Mouse (Mus musculus) liver, embryonic 14.5 days (tissue): ENCODE results near the gene Myo7a. TPM values are rescaled to one million over a fixed set of nuclear protein-coding genes. Genes with fewer than 3 reads are reported as not detected.
A peak's percentile ranks its signal among the peaks of the same experiment; 100 is the strongest.

ENCODE experiments used
- ATAC-seq: fragments of 200-750 bp; cut with Nextera tagmentation; 2 replicates; pipeline ENCODE4 v1.8.0; 2017; ENCODE audit warnings: moderate number of reproducible peaks, mild to moderate bottlenecking, moderate library complexity; ENCODE audit not compliant: insufficient read depth
- DNase-seq, 3 experiments: peaks; one replicate each; pipeline ENCODE4 v3.0.0-alpha.2; 2012 to 2013; ENCODE audit warnings: low read depth in 3 of 3, low spot score in 3 of 3
- H3K27ac ChIP-seq: fragments of 300-500 bp; sonication (generic); 2 replicates; pipeline ENCODE4 v1.5.1; 2014; ENCODE audit warnings: moderate library complexity, mild to moderate bottlenecking, control low read depth, inconsistent platforms
- H3K27me3 ChIP-seq: fragments of 300-500 bp; sonication (generic); 2 replicates; pipeline ENCODE4 v1.6.1; 2014; ENCODE audit warnings: mild to moderate bottlenecking, low read length, moderate library complexity; ENCODE audit not compliant: control insufficient read depth, insufficient read depth
- H3K36me3 ChIP-seq: fragments of 300-500 bp; sonication (generic); replicated peaks from 2 replicates; pipeline ENCODE4 v1.6.1; 2014; ENCODE audit warnings: low read depth; ENCODE audit not compliant: control insufficient read depth, insufficient read depth
- H3K4me1 ChIP-seq, 2 experiments: fragments of 200-500 bp in 1 of 2; fragments of 300-500 bp in 1 of 2; sonication (generic) in 1 of 2; replicated peaks; 2 replicates each; pipeline ENCODE4 v1.6.1; 2012 to 2014; ENCODE audit warnings: antibody characterized with exemption in 1 of 2, inconsistent platforms in 1 of 2, low read length in 1 of 2; ENCODE audit not compliant: control insufficient read depth in 2 of 2, insufficient read depth in 2 of 2
- H3K4me2 ChIP-seq: fragments of 300-500 bp; sonication (generic); 2 replicates; pipeline ENCODE4 v1.6.1; 2014; ENCODE audit warnings: low read depth, mild to moderate bottlenecking, control low read depth, moderate library complexity
- H3K4me3 ChIP-seq, 2 experiments: fragments of 200-500 bp in 1 of 2; fragments of 300-500 bp in 1 of 2; sonication (generic) in 1 of 2; 2 replicates each; pipeline ENCODE4 v1.5.1; 2012 to 2014; ENCODE audit warnings: low read depth in 2 of 2, low read length in 2 of 2, mild to moderate bottlenecking in 2 of 2, control low read depth in 1 of 2, inconsistent platforms in 1 of 2, moderate library complexity in 1 of 2; ENCODE audit not compliant: insufficient read depth in 1 of 2
- H3K9ac ChIP-seq: fragments of 300-500 bp; sonication (generic); replicated peaks from 2 replicates; pipeline ENCODE4 v1.6.1; 2014; ENCODE audit warnings: mild to moderate bottlenecking, control low read depth, moderate library complexity
- H3K9me3 ChIP-seq: fragments of 300-500 bp; sonication (generic); 2 replicates; pipeline ENCODE4 v1.6.1; 2016; ENCODE audit warnings: low read length, mixed read lengths; ENCODE audit not compliant: control insufficient read depth
- CTCF ChIP-seq: IDR thresholded peaks from 2 replicates; pipeline ENCODE4 v1.5.1; 2016; ENCODE audit warnings: antibody characterized with exemption, low read depth, control low read depth
- EP300 ChIP-seq: IDR thresholded peaks from 2 replicates; pipeline ENCODE4 v1.6.1; 2016; ENCODE audit warnings: antibody characterized with exemption, low read depth
- WGBS: fragments of 180-500 bp; shearing (Covaris S2); extraction: QIAGEN DNeasy Blood & Tissue Kit; methylation state at CpG from one replicate; pipeline ENCODE4 v1.1.7; 2014; ENCODE audit not compliant: insufficient replicate concordance; 5-methylcytosine and 5-hydroxymethylcytosine counted together
- polyA plus RNA-seq, 2 experiments: library from polyadenylated mRNA; depleted of rRNA in 1 of 2; stranded (reverse) in 1 of 2; unstranded in 1 of 2; fragments of >200 nt; fragmentation: Nextera tagmentation in 1 of 2; extraction: Ambion mirVana in 1 of 2; gene quantifications; 2 replicates each; pipeline versions ENCODE4 v1.2.1 to v1.2.3; 2012 to 2014

Myo7a gene
- polyA plus RNA-seq, 2 experiments: 6.6 to 10.4 TPM

DNA sequence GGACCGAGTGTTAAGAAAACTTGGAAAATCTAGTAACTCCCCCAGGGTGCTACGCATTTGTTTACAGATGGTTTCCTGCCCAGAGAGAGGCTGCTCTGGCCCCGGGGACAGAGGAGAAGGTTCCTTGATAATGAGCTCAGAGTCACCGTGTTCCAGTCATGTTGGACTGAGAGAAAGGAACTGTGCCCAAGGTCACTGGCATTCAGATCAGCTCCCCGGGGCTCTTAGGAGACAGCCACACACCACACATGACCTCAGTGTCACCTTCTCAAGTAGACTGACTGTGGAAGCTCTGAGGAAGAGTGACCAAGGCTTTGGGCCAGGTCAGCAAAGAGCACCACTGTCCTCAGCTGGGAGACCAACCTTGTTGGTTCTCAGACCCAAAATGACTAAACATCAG lies 5.4 kb upstream of the Myo7a start:
- H3K27ac ChIP-seq: no peak overlapping the region
- no peaks in the 10 kb centered on the region for H3K9me3 ChIP-seq
- H3K4me2 ChIP-seq: no peak overlapping the region
- H3K4me3 ChIP-seq: no peak overlapping the region
- TF ChIP-seq CTCF: no peak
- 62% methylated on average over 5 of the region's 5 CpGs for WGBS
- DNase-seq (no peak), ATAC-seq (no peak)
- peaks cover 33% of the 10 kb centered on the region for H3K36me3 ChIP-seq
- H3K27me3 ChIP-seq: no peaks in the 10 kb centered on the region
- peaks cover 0 to 4% of the 10 kb centered on the region in 2 experiments; a peak in 1 of 4 replicates for H3K4me1 ChIP-seq
- no peak overlapping the region for H3K9ac ChIP-seq

DNA sequence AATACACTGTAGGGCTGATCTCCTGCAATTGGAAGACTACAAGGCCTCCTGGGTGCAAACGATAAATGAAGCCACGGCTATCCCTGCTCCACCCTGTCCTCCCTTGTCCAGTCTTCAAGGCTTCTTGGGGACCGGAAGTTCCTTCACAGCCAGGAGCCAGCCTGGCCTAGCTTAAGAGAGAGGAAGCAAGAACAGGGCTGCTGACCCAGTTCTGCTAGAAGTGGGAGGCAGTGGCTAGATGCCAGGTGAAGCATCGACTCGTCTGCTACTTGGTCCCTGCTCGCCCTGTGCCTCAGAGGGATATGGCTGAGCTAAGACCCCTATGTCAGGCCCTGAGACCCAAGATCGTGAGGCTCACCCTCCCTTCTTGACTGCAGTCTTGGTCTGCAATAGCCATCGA lies 2.3 kb upstream of the Myo7a start:
- DNase-seq (no peak), ATAC-seq (no peak)
- Histone ChIP-seq H3K4me1 (peaks cover 0 to 7% of the 10 kb centered on the region in 2 experiments; a peak in 2 of 4 replicates), H3K9ac (no peak overlapping the region), H3K9me3 (no peaks in the 10 kb centered on the region), H3K27me3 (no peaks in the 10 kb centered on the region), H3K36me3 (peaks cover 18% of the 10 kb centered on the region), H3K27ac (no peak overlapping the region), H3K4me2 (no peak overlapping the region), H3K4me3 (no peak overlapping the region)
- TF ChIP-seq EP300 (no peak), CTCF (no peak)
- 62% methylated on average over 8 of the region's 8 CpGs for WGBS

DNA sequence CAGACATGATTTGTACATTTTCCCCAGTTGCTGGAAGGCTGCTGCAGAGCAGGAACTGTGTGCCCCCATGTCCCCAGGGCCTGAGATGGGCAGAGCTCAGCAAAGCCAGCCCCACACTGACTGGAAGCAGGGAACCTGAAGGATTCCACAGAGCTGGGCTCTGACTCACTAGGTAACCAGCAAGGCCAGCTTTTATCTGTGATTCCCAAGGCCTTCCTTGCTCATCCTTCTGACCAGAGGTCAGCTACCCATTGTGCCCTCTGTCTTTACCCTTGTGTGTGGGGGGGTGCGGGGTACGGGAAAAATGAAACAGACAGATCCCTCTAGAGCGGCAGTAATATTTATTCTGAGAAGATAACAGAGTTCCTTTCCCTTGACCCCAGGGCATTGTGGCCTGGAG lies 1.9 kb upstream of the Myo7a start:
- Histone ChIP-seq H3K9me3 (no peaks in the 10 kb centered on the region), H3K36me3 (peaks cover 18% of the 10 kb centered on the region), H3K27ac (no peak overlapping the region), H3K9ac (no peak overlapping the region), H3K4me3 (no peak overlapping the region), H3K27me3 (no peaks in the 10 kb centered on the region), H3K4me2 (no peak overlapping the region), H3K4me1 (peaks cover 0 to 7% of the 10 kb centered on the region in 2 experiments; a peak in 2 of 4 replicates)
- ATAC-seq (no peak), DNase-seq (no peak)
- TF ChIP-seq CTCF: no peak
- no peak for TF ChIP-seq EP300
- 66% methylated on average over 3 of the region's 3 CpGs for WGBS

DNA sequence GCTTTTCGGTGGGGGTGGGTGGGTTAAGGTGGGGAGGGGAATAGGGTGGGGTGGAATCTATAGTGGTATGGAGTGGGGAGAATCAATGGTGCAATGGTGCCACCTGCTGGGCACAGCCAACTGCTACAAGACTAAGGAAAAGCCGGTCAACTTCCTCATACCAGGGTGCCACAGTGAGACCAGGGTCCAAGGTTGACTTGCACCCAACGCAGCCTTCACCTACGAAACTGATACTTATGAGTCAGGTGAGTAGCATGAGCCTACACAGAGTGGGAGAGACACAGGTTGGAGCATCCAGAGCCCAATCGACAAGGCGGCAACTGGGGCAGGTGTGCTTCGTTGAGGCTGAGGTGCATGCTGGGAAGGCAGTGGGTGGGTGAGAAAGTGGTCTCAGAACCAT lies 1.0 kb upstream of the Myo7a start:
- H3K4me3 ChIP-seq: peak overlapping the region in 1 of 2 experiments; percentile 45; a peak in 1 of 4 replicates
- H3K9ac ChIP-seq: no peak overlapping the region
- ATAC-seq: peak; percentile 41

DNA sequence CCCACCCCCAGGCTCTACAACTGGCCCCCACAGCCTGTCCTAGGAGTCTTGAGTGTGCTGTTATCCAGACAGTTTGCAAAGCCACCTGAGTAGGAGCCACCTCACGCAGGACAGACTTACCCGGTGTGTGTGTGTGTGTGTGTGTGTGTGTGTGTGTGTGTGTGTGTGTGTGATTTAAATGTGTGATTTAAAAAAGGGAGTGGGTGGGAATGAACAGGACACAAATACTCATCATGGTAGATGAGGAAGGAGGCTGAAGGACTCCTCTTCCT lies 573 bp upstream of the Myo7a start:
- no peak overlapping the region for H3K27ac ChIP-seq
- no peak for TF ChIP-seq CTCF
- TF ChIP-seq EP300: no peak
- H3K27me3 ChIP-seq: no peaks in the 10 kb centered on the region
- no peak overlapping the region for H3K9ac ChIP-seq
- no peak overlapping the region for H3K4me3 ChIP-seq
- DNase-seq (no peak), ATAC-seq (no peak)
- WGBS: 71% methylated on average over 2 of the region's 2 CpGs
- H3K4me2 ChIP-seq: no peak overlapping the region
- H3K36me3 ChIP-seq: peaks cover 7% of the 10 kb centered on the region
- H3K4me1 ChIP-seq: peaks cover 0 to 7% of the 10 kb centered on the region in 2 experiments; a peak in 2 of 4 replicates
- no peaks in the 10 kb centered on the region for H3K9me3 ChIP-seq

More for the DNA sequence above, 1.0 kb upstream of the Myo7a start:
- Histone ChIP-seq H3K36me3 (peaks cover 11% of the 10 kb centered on the region), H3K27me3 (no peaks in the 10 kb centered on the region), H3K27ac (no peak overlapping the region), H3K4me2 (no peak overlapping the region), H3K4me1 (peaks cover 0 to 7% of the 10 kb centered on the region in 2 experiments; a peak in 2 of 4 replicates), H3K9me3 (no peaks in the 10 kb centered on the region)
- no peak for TF ChIP-seq EP300
- peak; percentile 89 for TF ChIP-seq CTCF
- peak in 2 of 3 experiments; percentile 27 to 37 for DNase-seq
- WGBS: 8% methylated on average over 7 of the region's 7 CpGs
